Mouse (Mus musculus) left cerebral cortex, adult 2 months (tissue): Measurements from ENCODE around the gene Tatdn3. TPM values are rescaled to one million over a fixed set of nuclear protein-coding genes. Genes with fewer than 3 reads are reported as not detected.

Experiments used
- DNase-seq, 2 experiments: peaks; one replicate each; pipeline ENCODE4 v3.0.0; 2021 to 2022; ENCODE audit warnings: low spot score in 2 of 2, mixed read lengths in 1 of 2; ENCODE audit errors: extremely low spot score in 1 of 2
- H3K27ac ChIP-seq: fragments of 200-600 bp; 2 replicates; pipeline ENCODE4 v1.8.1; 2022
- H3K4me3 ChIP-seq: fragments of 200-600 bp; 2 replicates; pipeline ENCODE4 v1.8.1; 2022
- CTCF ChIP-seq: fragments of 200-600 bp; IDR thresholded peaks from 2 replicates; pipeline ENCODE4 v1.8.1; 2022; ENCODE audit warnings: antibody characterized with exemption, mild to moderate bottlenecking, moderate library complexity
- intact Hi-C: fragments of 180-260 bp; cut with DNase I; formaldehyde crosslinking; loops from one replicate; pipeline ENCODE4 v1.15.1; 2025
- total RNA-seq, 2 experiments: library from RNA; stranded (reverse); gene quantifications; 2 replicates each; pipeline ENCODE4 v1.2.3; 2021

Tatdn3 gene
- total RNA-seq, 2 experiments from 2014 or later, result 30.9 to 35.4 TPM

DNA sequence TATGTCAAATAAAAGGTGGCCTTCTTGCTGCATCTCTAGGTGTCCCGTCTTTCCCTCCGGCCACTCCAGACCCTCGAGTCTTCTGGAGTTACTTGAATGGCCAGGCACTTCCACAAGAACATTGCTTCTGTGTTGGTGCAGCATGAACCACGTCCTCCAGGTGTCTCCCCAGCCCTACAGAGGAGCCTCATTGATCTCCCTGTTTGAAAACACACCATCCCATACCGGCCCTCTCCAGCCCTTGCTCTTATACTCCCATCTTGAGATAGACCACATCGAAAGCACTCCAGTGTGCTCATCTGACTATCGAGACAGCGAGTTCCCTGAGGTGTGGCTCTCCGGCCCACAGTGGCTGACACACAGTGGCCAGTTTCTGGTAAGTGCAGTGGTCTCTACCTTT, 32.3 kb upstream of the Tatdn3 start:
- DNase-seq, result no peak
- Histone ChIP-seq H3K27ac (no peak overlapping the region), H3K4me3 (no peak overlapping the region)
- peak; percentile 42 for TF ChIP-seq CTCF
- intact Hi-C loops, result loop anchor here (5.0 kb wide), 1 partner anchor 182 kb away; no protein-coding TSS in a partner anchor

DNA sequence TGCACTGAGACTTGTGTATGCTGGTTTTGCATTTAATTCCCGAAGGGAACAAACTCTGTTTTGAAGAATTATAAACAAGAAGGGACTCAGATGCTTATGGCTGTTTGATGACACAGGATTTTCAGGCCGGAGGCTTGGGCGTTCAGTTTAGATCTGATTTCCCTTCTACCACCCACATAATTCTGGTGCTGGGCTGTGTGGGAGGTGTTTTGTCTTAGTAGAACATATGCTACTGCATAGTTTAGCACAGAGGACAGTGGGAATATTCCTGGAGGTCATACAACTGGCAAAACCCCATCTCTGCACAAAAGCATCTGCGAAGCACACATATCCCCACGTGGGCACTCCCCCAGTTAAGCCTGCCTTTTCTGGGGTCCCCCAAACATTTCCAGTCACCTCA, 30.8 kb upstream of the Tatdn3 start:
- H3K4me3 ChIP-seq, result no peak overlapping the region
- intact Hi-C loops, result no loop called here
- DNase-seq, result peak; percentile 28 to 51
- no peak for TF ChIP-seq CTCF
- H3K27ac ChIP-seq, result no peak overlapping the region

DNA sequence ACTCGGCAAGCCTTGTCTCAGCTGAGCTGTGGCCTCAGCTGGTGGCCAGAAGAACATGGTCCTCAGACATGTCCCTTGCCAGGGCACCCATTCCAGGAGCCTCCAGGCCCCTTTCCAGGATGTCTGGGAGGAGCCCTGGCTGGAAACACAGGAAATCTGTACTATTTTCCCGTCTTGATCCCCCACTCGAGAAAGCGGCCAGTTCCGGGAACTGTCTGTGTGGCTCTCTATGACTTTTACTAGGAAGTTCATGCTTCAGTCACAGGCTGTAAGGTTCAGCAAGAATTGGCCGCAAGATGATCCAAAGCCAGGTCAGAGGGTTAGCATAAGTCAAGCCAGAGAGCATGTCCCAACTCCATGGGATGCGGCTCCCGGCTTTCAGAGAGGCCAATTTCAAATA, 29.3 kb upstream of the Tatdn3 start:
- DNase-seq, result no peak
- Histone ChIP-seq H3K4me3 (no peak overlapping the region), H3K27ac (no peak overlapping the region)
- intact Hi-C loops, result no loop called here
- TF ChIP-seq CTCF, result no peak

DNA sequence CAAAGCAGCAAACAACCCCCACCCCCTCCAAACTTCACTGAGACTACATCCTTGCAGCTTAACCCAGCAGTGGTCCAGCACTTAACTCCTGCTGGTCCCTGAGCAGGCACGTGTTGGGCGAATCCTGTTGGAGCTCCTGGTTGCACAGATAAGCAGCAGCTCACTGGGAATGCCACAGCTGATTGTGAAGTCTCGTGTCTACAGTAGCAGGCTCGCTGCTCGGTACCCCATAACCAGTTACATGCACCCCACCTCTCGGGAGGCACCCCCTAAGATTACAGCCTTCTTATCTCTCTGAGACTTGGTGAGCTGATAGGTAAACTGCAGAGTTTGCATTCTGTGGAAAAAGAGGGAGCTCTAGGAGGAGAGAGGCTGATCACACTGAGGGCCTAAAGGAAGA, 26.6 kb upstream of the Tatdn3 start:
- Histone ChIP-seq H3K27ac (no peak overlapping the region), H3K4me3 (no peak overlapping the region)
- DNase-seq, result no peak
- TF ChIP-seq CTCF, result no peak
- intact Hi-C loops, result no loop called here

DNA sequence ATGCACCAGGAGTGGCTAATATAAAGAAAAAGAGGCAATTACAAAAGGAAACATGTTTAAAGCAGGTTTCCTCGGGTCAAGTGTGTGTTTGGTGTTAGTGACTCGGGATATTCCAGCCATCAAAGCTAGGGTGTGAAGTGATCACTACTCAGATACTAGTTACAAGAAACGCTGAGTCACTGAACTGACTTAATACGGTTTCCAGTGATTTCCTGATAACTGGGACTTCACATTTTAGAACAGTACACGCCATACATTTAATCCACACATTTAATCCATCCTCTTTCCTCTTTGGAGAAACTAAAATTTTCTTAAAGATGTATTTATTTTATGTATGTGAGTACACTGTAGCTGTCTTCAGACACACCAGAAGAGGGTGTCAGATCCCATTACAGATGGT, 25.2 kb upstream of the Tatdn3 start:
- TF ChIP-seq CTCF, result no peak
- H3K4me3 ChIP-seq, result no peak overlapping the region
- H3K27ac ChIP-seq, result no peak overlapping the region
- DNase-seq, result no peak
- intact Hi-C loops, result no loop called here

DNA sequence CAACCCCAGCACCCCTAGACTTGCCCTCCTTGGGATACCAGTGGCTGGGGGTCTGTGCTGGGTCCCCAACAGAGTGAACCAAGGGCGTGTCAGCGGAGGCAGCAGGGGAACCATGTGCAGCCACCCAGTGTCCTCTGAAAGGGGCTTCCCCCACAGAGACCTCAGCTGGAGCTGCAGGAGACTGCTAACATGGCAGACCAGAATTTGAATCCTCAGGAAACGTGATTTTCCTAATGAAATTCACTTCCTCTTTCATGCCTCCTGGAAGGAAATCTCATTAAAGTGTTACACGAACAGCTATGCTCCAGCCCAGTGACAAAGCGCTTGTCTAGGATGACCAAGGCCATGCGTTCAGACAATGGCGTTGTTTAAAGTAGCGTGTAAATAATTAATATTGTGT, 24.2 kb upstream of the Tatdn3 start:
- no peak overlapping the region for H3K27ac ChIP-seq
- no peak for TF ChIP-seq CTCF
- intact Hi-C loops, result no loop called here
- no peak overlapping the region for H3K4me3 ChIP-seq
- DNase-seq, result no peak

DNA sequence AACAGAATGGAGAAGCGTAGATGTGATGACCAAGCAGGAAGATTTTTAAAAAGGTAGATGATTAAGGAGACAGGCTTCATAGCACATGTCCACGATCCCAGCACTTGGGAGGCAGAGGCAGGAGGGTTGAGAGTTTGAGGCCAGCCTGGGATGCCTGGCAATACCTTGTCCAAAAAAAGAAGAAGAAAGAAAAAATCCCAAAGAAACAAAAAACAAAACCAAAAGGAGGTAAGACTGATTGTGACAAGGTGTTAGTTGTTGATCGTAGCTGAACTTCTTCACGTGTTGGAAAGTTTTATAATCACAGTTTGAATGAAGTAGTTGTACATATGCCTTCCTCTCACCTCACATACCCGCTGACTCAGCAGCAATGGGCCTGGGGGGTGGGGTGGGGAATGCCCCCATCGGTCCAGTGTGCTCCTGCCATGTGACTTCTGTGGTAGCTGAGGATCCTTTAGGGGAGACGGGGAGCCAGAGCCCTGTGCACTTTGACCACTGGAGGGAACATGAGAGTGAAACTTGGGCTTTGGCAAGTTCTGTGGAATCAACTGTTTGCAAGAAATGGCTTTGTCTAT, 23.7 kb upstream of the Tatdn3 start:
- intact Hi-C loops, result no loop called here
- Histone ChIP-seq H3K27ac (no peak overlapping the region), H3K4me3 (no peak overlapping the region)
- no peak for DNase-seq
- TF ChIP-seq CTCF, result no peak

DNA sequence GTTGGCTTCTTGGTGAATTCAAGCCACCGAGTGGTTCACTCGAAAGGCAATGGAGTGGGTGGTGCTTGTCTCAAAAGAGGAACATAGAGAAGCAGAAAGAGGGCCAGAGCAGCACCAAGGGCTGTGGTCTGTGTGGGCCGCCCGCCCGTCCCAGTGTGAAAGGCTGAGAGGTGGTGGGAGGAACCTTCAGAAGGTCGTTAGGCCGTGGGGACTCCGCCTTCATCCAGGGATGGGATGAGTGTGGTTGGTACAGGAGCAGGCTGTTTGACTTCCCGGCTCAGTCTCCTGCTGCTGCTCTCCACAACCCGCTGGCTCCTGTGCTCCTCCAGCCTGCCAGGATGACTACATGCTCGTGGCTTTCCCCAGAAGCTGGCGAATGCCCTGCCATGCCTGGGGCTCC, 22.9 kb upstream of the Tatdn3 start:
- no peak overlapping the region for H3K4me3 ChIP-seq
- TF ChIP-seq CTCF, result no peak
- no peak for DNase-seq
- intact Hi-C loops, result no loop called here
- H3K27ac ChIP-seq, result no peak overlapping the region

DNA sequence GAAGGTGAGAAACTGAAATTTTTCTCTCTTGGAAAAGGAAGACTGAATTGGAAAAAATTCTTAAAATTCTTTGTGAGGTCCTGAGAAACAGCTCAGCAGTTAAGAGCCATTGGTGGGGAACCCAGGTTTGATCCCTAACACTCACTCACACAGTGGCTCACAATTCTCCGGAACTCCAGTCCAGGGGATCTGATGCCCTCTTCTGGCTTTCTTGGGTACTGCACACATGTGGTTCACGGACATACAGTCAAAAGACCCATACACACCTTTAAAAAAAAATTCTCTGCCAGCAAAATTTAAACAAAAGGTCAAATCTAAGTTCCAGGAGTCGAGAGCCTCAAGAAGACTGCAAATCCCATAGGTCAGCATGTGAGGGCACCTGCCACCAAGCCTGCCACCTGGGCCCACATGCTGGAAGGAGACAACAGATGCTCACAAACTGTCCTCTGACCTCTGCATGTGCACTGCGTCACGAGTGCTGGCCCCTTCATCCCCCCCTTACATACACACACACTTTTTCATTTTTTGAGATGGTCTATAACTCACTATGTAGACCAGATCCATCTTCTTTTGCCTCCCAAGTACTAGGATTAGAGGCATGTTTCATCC, 22.3 kb upstream of the Tatdn3 start:
- no peak overlapping the region for H3K27ac ChIP-seq
- peak; percentile 67 for TF ChIP-seq CTCF
- H3K4me3 ChIP-seq, result no peak overlapping the region
- peak; percentile 20 to 32 for DNase-seq
- intact Hi-C loops, result no loop called here

DNA sequence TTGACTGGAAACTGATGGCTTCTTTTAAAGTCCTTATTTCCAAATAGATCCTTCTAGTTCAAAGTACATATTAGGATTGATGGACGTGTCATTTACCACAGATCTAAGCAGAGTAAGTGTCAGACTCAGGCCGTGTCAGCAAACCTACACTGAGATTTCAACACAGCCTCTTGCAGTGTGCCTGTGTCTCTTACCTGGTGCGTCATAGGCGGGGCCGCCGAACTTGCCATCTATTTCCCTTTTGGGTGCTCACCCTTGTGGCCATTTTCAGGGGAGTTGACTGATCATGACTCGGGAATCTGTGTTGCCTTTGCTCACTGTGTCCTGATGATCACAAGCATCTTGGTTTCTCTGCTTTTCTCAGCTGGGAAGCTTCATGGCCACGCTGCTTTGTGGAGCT, 20.5 kb upstream of the Tatdn3 start:
- intact Hi-C loops, result no loop called here
- Histone ChIP-seq H3K4me3 (no peak overlapping the region), H3K27ac (no peak overlapping the region)
- DNase-seq, result no peak
- no peak for TF ChIP-seq CTCF

DNA sequence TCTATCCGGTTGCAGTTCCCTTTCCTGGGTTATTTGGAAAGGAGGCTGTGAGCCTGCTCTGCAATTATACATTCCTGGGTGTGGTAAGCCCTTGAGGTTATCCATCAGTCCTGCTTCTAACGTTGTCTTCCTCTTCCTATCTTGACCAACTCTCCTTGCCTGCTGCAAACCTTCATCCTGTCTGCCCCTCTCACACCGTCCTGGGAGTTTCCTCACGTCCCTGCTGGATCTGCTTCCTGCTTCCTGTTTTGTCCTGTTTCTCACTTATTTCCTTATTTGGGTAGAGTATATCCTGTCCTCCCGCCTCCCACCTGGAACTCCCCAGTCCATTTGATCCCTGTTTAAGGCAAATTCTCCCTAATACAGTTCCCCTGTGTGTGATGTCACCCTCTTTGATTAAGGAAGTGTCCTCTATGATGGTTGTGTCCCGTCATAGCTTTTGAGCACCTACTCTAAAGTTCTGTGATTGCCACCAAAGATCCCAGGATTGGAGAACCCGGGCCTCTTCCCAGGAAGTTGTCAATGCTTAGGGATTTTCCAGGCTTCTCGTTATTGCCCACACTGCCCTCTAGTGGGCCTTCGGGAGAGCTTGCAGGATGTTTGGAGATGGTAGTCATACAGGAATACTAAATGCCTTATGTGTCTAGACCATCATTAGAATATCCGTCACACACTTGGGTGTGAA, 12.6 kb upstream of the Tatdn3 start:
- peak; percentile 88 for TF ChIP-seq CTCF
- intact Hi-C loops, result loop anchor here (2.0 to 5.0 kb wide), 2 partner anchors 73 to 131 kb away; no protein-coding TSS in a partner anchor
- no peak overlapping the region for H3K4me3 ChIP-seq
- H3K27ac ChIP-seq, result no peak overlapping the region
- peak; percentile 39 to 40 for DNase-seq

DNA sequence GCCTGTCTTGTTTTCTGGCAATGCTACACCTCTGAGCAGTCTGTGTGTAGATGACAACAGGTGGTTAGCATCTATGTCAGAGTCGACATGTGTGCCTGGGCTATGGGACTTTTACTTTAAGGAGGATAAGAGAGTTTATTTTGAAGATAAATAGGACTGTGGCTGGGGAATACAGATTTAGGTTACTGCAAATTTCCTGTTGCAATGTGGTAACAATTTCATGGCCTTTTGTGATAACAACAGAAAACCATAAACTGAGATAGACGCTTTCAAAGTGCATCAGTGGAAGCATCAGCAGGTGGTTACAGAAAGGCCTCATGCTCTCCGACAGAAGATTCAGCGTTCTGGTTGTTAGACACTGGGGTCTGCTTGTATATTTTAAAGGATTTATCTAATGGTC, 10.8 kb upstream of the Tatdn3 start:
- Histone ChIP-seq H3K27ac (no peak overlapping the region), H3K4me3 (no peak overlapping the region)
- no peak for TF ChIP-seq CTCF
- intact Hi-C loops, result no loop called here
- no peak for DNase-seq

DNA sequence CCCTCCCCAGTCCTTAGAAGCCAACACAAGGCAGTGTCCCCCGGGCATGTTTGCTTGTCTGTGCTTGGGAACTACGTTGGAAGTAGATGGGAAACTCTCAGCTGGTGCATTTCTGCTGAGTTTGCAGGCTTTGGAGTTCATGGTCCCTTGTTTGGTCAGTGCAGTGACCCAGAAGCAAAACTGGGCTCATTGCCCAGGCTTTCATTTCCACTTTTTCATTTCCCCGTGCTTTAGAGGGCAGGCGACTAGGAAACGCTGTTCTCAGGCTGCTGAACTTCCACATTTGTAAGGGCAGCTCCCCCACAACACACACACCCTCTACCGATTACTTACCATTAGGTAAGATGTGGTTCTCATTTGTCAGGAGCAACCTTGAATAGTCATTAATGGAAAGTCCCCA, 10.3 kb upstream of the Tatdn3 start:
- DNase-seq, result no peak
- no peak overlapping the region for H3K4me3 ChIP-seq
- TF ChIP-seq CTCF, result no peak
- intact Hi-C loops, result no loop called here
- H3K27ac ChIP-seq, result no peak overlapping the region
